Mouse (Mus musculus) heart, embryonic 14.5 days (tissue): ENCODE measurements around the gene Hist2h2be. TPM values are rescaled to one million over a fixed set of nuclear protein-coding genes. Genes with fewer than 3 reads are reported as not detected.
"Not testable (repeated sequence)": the region's sequence is repeated elsewhere in the genome, so short reads cannot be mapped to it uniquely, and the experiment has no call there.

Source experiments
- ATAC-seq: fragments of 200-750 bp; cut with Nextera tagmentation; 2 replicates; pipeline ENCODE4 v1.8.0; 2017; ENCODE audit warnings: low read depth, moderate TSS enrichment; ENCODE audit not compliant: insufficient number of reproducible peaks, insufficient read depth, low FRiP score
- H3K27ac ChIP-seq, 2 experiments: fragments of 200-500 bp in 1 of 2; fragments of 300-500 bp in 1 of 2; sonication (generic) in 1 of 2; replicated peaks in 1 of 2; 2 replicates each; pipeline ENCODE4 v1.5.1; 2012 to 2014; ENCODE audit warnings: low read depth in 2 of 2, low read length in 2 of 2, control low read depth in 1 of 2, mild to moderate bottlenecking in 1 of 2, mixed read lengths in 1 of 2; ENCODE audit not compliant: control insufficient read depth in 1 of 2, insufficient read depth in 1 of 2
- H3K27me3 ChIP-seq: fragments of 300-500 bp; sonication (generic); 2 replicates; pipeline ENCODE4 v1.6.1; 2014; ENCODE audit warnings: mild to moderate bottlenecking, low read length, control low read depth; ENCODE audit not compliant: control insufficient read depth, insufficient read depth
- H3K36me3 ChIP-seq: fragments of 300-500 bp; sonication (generic); 2 replicates; pipeline ENCODE4 v1.6.1; 2014; ENCODE audit warnings: mild to moderate bottlenecking, control low read depth, low read length, mixed read lengths; ENCODE audit not compliant: control insufficient read depth, insufficient read depth
- H3K4me1 ChIP-seq, 2 experiments: fragments of 200-500 bp in 1 of 2; fragments of 300-500 bp in 1 of 2; sonication (generic) in 1 of 2; 2 replicates each; pipeline ENCODE4 v1.6.1; 2012 to 2014; ENCODE audit warnings: low read length in 2 of 2, control low read depth in 1 of 2, mixed read lengths in 1 of 2; ENCODE audit not compliant: control insufficient read depth in 2 of 2, insufficient read depth in 2 of 2
- H3K4me2 ChIP-seq: fragments of 300-500 bp; sonication (generic); 2 replicates; pipeline ENCODE4 v1.6.1; 2014; ENCODE audit warnings: mild to moderate bottlenecking, low read length
- H3K4me3 ChIP-seq, 2 experiments: fragments of 200-500 bp in 1 of 2; fragments of 300-500 bp in 1 of 2; sonication (generic) in 1 of 2; 2 replicates each; pipeline ENCODE4 v1.5.1; 2012 to 2014; ENCODE audit warnings: low read length in 2 of 2, mild to moderate bottlenecking in 2 of 2, control low read depth in 1 of 2, low read depth in 1 of 2, moderate library complexity in 1 of 2; ENCODE audit not compliant: control insufficient read depth in 1 of 2, insufficient read depth in 1 of 2
- H3K9ac ChIP-seq: fragments of 300-500 bp; sonication (generic); 2 replicates; pipeline ENCODE4 v1.6.1; 2014; ENCODE audit warnings: mild to moderate bottlenecking, low read length
- H3K9me3 ChIP-seq: fragments of 300-500 bp; sonication (generic); 2 replicates; pipeline ENCODE4 v1.6.1; 2016; ENCODE audit warnings: low read length, control low read depth; ENCODE audit not compliant: control insufficient read depth
- WGBS: fragments of 180-500 bp; shearing (Covaris S2); extraction: QIAGEN DNeasy Blood & Tissue Kit; methylation state at CpG from one replicate; pipeline ENCODE4 v1.1.7; 2014; 5-methylcytosine and 5-hydroxymethylcytosine counted together
- polyA plus RNA-seq: library from polyadenylated mRNA; unstranded; fragments of >200 nt; fragmentation: Nextera tagmentation; extraction: Ambion mirVana; gene quantifications from 2 replicates; pipeline ENCODE4 v1.2.1, GENCODE M21; 2014

The Hist2h2be gene
- polyA plus RNA-seq, result 6.8 and 7.6 TPM in 2 replicates

- Histone ChIP-seq H3K9me3 (no peaks in the 10 kb centered on the region), H3K4me2 (peak within 1 kb of the TSS; percentile 76), H3K36me3 (no peaks in the 10 kb centered on the region), H3K9ac (peak within 1 kb of the TSS; percentile 93), H3K27me3 (no peaks in the 10 kb centered on the region), H3K4me1 (peaks cover 9 to 30% of the 10 kb centered on the region in 2 experiments), H3K4me3 (peak within 1 kb of the TSS; percentile 60 to 72), H3K27ac (peak within 1 kb of the TSS; percentile 95 to 100)
- peak; percentile 86 for ATAC-seq
- WGBS, result 1% methylated on average over 43 of the region's 43 CpGs
These were observed at the start of gene Hist2h2be, which contains the start of gene Hist2h2ac for GRCm38 (mm10) chr3:96220765-96221639. Hist2h2be (plus strand) TSS chr3:96221119. Hist2h2ac (minus strand) TSS chr3:96220880.

GRCm38 (mm10) chr3:96171583-96172196, 49.2 kb upstream of the Hist2h2be start:
- H3K36me3 ChIP-seq, result peaks cover 31% of the 10 kb centered on the region
- WGBS, result 19% methylated on average over 18 of the region's 18 CpGs
- peaks cover 14 to 21% of the 10 kb centered on the region in 2 experiments for H3K4me1 ChIP-seq
- peak overlapping the region; percentile 62 to 83 for H3K4me3 ChIP-seq
- no peaks in the 10 kb centered on the region for H3K27me3 ChIP-seq
- no peaks in the 10 kb centered on the region for H3K9me3 ChIP-seq
- peak overlapping the region; percentile 84 for H3K9ac ChIP-seq
- H3K27ac ChIP-seq, result peak overlapping the region; percentile 97 to 99
- ATAC-seq, result no peak
- peak overlapping the region; percentile 85 for H3K4me2 ChIP-seq

- under 1% methylated on average over 53 of the region's 58 CpGs for WGBS
- peaks cover 39% of the 10 kb centered on the region for H3K36me3 ChIP-seq
- H3K4me2 ChIP-seq, result peak within 1 kb of the TSS; percentile 97
- no peaks in the 10 kb centered on the region for H3K9me3 ChIP-seq
- H3K4me3 ChIP-seq, result peak within 1 kb of the TSS; percentile 70 to 83
- H3K9ac ChIP-seq, result peak within 1 kb of the TSS; percentile 84
- H3K4me1 ChIP-seq, result peaks cover 14 to 21% of the 10 kb centered on the region in 2 experiments
- H3K27ac ChIP-seq, result peak within 1 kb of the TSS; percentile 97 to 99
- ATAC-seq, result peak; percentile 86
- no peaks in the 10 kb centered on the region for H3K27me3 ChIP-seq
These were observed 48.4 kb upstream of the Hist2h2be start, which contains the start of gene Sf3b4 for GRCm38 (mm10) chr3:96172197-96173178. Sf3b4 (plus strand) TSS chr3:96172332.

GRCm38 (mm10) chr3:96173185-96173584, 47.7 kb upstream of the Hist2h2be start:
- Histone ChIP-seq H3K36me3 (peaks cover 46% of the 10 kb centered on the region), H3K27me3 (no peaks in the 10 kb centered on the region), H3K4me3 (peak overlapping the region; percentile 70 to 83), H3K9me3 (no peaks in the 10 kb centered on the region), H3K27ac (no peak overlapping the region), H3K9ac (peak overlapping the region; percentile 84), H3K4me1 (peaks cover 14 to 21% of the 10 kb centered on the region in 2 experiments), H3K4me2 (peak overlapping the region; percentile 97)
- WGBS, result 36% methylated on average over 7 of the region's 7 CpGs
- no peak for ATAC-seq

- Histone ChIP-seq H3K4me1 (peaks cover 11 to 21% of the 10 kb centered on the region in 2 experiments), H3K36me3 (peaks cover 50% of the 10 kb centered on the region)
- H3K9ac ChIP-seq, H3K27ac ChIP-seq, H3K4me3 ChIP-seq, ATAC-seq, H3K4me2 ChIP-seq, H3K9me3 ChIP-seq, H3K27me3 ChIP-seq: not testable (repeated sequence)
- 86% methylated on average over 4 of the region's 4 CpGs for WGBS
These were observed 46.9 kb upstream of the Hist2h2be start for GRCm38 (mm10) chr3:96174042-96174441.

- no peak for ATAC-seq
- H3K27ac ChIP-seq, result no peak overlapping the region
- peaks cover 52% of the 10 kb centered on the region for H3K36me3 ChIP-seq
- H3K4me3 ChIP-seq, result no peak overlapping the region
- peaks cover 11 to 26% of the 10 kb centered on the region in 2 experiments for H3K4me1 ChIP-seq
- no peaks in the 10 kb centered on the region for H3K9me3 ChIP-seq
- no peak overlapping the region for H3K4me2 ChIP-seq
- H3K27me3 ChIP-seq, result no peaks in the 10 kb centered on the region
- WGBS, result 95% methylated on average over 6 of the region's 6 CpGs
- no peak overlapping the region for H3K9ac ChIP-seq
These were observed 45.7 kb upstream of the Hist2h2be start for GRCm38 (mm10) chr3:96175251-96175650.

- peaks cover 15 to 34% of the 10 kb centered on the region in 2 experiments for H3K4me1 ChIP-seq
- H3K9ac ChIP-seq, result no peak overlapping the region
These were observed 42.5 kb upstream of the Hist2h2be start for GRCm38 (mm10) chr3:96178427-96178826.

More at GRCm38 (mm10) chr3:96178427-96178826, 42.5 kb upstream of the Hist2h2be start:
- H3K36me3 ChIP-seq, result peaks cover 52% of the 10 kb centered on the region
- ATAC-seq, result no peak
- no peaks in the 10 kb centered on the region for H3K9me3 ChIP-seq
- 89% methylated on average over 4 of the region's 4 CpGs for WGBS
- H3K4me2 ChIP-seq, result no peak overlapping the region
- no peak overlapping the region for H3K27ac ChIP-seq
- H3K4me3 ChIP-seq, result no peak overlapping the region
- H3K27me3 ChIP-seq, result no peaks in the 10 kb centered on the region
